Mouse (Mus musculus) neural tube, embryonic 13.5 days (tissue): ENCODE measurements around the gene Got2. TPM values are rescaled to one million over a fixed set of nuclear protein-coding genes. Genes with fewer than 3 reads are reported as not detected.
"Not testable (repeated sequence)": the region's sequence is repeated elsewhere in the genome, so short reads cannot be mapped to it uniquely, and the experiment has no call there.

Experiments
- ATAC-seq: fragments of 200-750 bp; cut with Nextera tagmentation; 2 replicates; pipeline ENCODE4 v1.8.0; 2017; ENCODE audit warnings: low read depth, mild to moderate bottlenecking, moderate TSS enrichment, moderate library complexity
- H3K27ac ChIP-seq: fragments of 300-500 bp; sonication (generic); replicated peaks from 2 replicates; pipeline ENCODE4 v1.5.1; 2015; ENCODE audit warnings: moderate library complexity, mild to moderate bottlenecking, inconsistent platforms
- H3K27me3 ChIP-seq: fragments of 300-500 bp; sonication (generic); 2 replicates; pipeline ENCODE4 v1.6.1; 2015; ENCODE audit warnings: mild to moderate bottlenecking, inconsistent platforms
- H3K36me3 ChIP-seq: fragments of 300-500 bp; sonication (generic); 2 replicates; pipeline ENCODE4 v1.6.1; 2015; ENCODE audit warnings: mild to moderate bottlenecking, inconsistent platforms
- H3K4me1 ChIP-seq: fragments of 300-500 bp; sonication (generic); replicated peaks from 2 replicates; pipeline ENCODE4 v1.6.1; 2015; ENCODE audit warnings: inconsistent platforms
- H3K4me2 ChIP-seq: fragments of 300-500 bp; sonication (generic); 2 replicates; pipeline ENCODE4 v1.6.1; 2015; ENCODE audit warnings: inconsistent platforms, mild to moderate bottlenecking, moderate library complexity
- H3K4me3 ChIP-seq: fragments of 300-500 bp; sonication (generic); 2 replicates; pipeline ENCODE4 v1.5.1; 2015; ENCODE audit warnings: mild to moderate bottlenecking, inconsistent platforms
- H3K9ac ChIP-seq: fragments of 300-500 bp; sonication (generic); 2 replicates; pipeline ENCODE4 v1.6.1; 2015; ENCODE audit warnings: moderate library complexity, mild to moderate bottlenecking, inconsistent platforms
- H3K9me3 ChIP-seq: fragments of 300-500 bp; sonication (generic); 2 replicates; pipeline ENCODE4 v1.6.1; 2016; ENCODE audit warnings: inconsistent platforms
- WGBS: fragments of 180-500 bp; shearing (Covaris S2); methylation state at CpG from one replicate; pipeline ENCODE4 v1.1.7; 2015; 5-methylcytosine and 5-hydroxymethylcytosine counted together
- polyA plus RNA-seq: library from polyadenylated mRNA; unstranded; fragments of >200 nt; fragmentation: Nextera tagmentation; extraction: Ambion mirVana; gene quantifications from 2 replicates; pipeline ENCODE4 v1.2.1, GENCODE M21; 2015

The Got2 gene
- polyA plus RNA-seq, 1 experiment from 2014 or later: 201 TPM

- H3K4me2 ChIP-seq, H3K27me3 ChIP-seq, H3K4me1 ChIP-seq, H3K9ac ChIP-seq, H3K4me3 ChIP-seq, H3K9me3 ChIP-seq: not testable (repeated sequence)
- 70% methylated on average over 11 of the region's 11 CpGs for WGBS
- Histone ChIP-seq H3K36me3 (peaks cover 59% of the 10 kb centered on the region), H3K27ac (0 out of 2 replicates have a peak overlapping the region, but pooled peaks have one; percentile 23)
- ATAC-seq: peak; percentile 61; the same call in 1 of the 2 replicates
Measured at GRCm38 (mm10) chr8:95863761-95864440, 24.4 kb downstream of the Got2 start.

GRCm38 (mm10) chr8:95854174-95854573, 34.2 kb downstream of the Got2 start:
- 90% methylated on average over 6 of the region's 6 CpGs for WGBS
- Histone ChIP-seq H3K27ac (no peak overlapping the region), H3K4me3 (no peak overlapping the region), H3K27me3 (no peaks in the 10 kb centered on the region), H3K9me3 (no peaks in the 10 kb centered on the region), H3K4me2 (no peak overlapping the region), H3K4me1 (peaks cover 13% of the 10 kb centered on the region), H3K9ac (no peak overlapping the region), H3K36me3 (no peaks in the 10 kb centered on the region)
- ATAC-seq: no peak

- Histone ChIP-seq H3K36me3 (peaks cover 3% of the 10 kb centered on the region), H3K4me1 (peaks cover 13% of the 10 kb centered on the region), H3K4me3 (peak within 1 kb of the TSS; percentile 75), H3K4me2 (peak within 1 kb of the TSS; percentile 84), H3K9me3 (no peaks in the 10 kb centered on the region), H3K27me3 (no peaks in the 10 kb centered on the region), H3K9ac (peak within 1 kb of the TSS; percentile 81), H3K27ac (no peak within 1 kb of the TSS)
- peak; percentile 94 for ATAC-seq
- WGBS: 23% methylated on average over 22 of the region's 22 CpGs
Measured at GRCm38 (mm10) chr8:95853102-95853843, 35.1 kb downstream of the Got2 start, which contains the start of gene Slc38a7. TSS of gene Slc38a7 (minus strand) at chr8:95853539.

GRCm38 (mm10) chr8:95852290-95852689, 36.1 kb downstream of the Got2 start:
- no peak for ATAC-seq
- Histone ChIP-seq H3K36me3 (peaks cover 11% of the 10 kb centered on the region), H3K27me3 (no peaks in the 10 kb centered on the region), H3K9me3 (no peaks in the 10 kb centered on the region), H3K27ac (no peak overlapping the region), H3K4me1 (peaks cover 13% of the 10 kb centered on the region), H3K4me3 (peak overlapping the region; percentile 75), H3K9ac (peak overlapping the region; percentile 81), H3K4me2 (peak overlapping the region; percentile 84)
- WGBS: 72% methylated on average over 4 of the region's 4 CpGs

GRCm38 (mm10) chr8:95850326-95850725, 38.0 kb downstream of the Got2 start:
- no peak overlapping the region for H3K4me3 ChIP-seq
- no peaks in the 10 kb centered on the region for H3K27me3 ChIP-seq
- no peaks in the 10 kb centered on the region for H3K9me3 ChIP-seq
- ATAC-seq: no peak
- 93% methylated on average over 2 of the region's 2 CpGs for WGBS
- no peak overlapping the region for H3K9ac ChIP-seq
- peaks cover 20% of the 10 kb centered on the region for H3K36me3 ChIP-seq
- peaks cover 13% of the 10 kb centered on the region for H3K4me1 ChIP-seq
- H3K4me2 ChIP-seq: no peak overlapping the region
- H3K27ac ChIP-seq: no peak overlapping the region

GRCm38 (mm10) chr8:95848734-95849464, 39.4 kb downstream of the Got2 start:
- Histone ChIP-seq H3K27ac (no peak overlapping the region), H3K36me3 (peaks cover 35% of the 10 kb centered on the region), H3K9ac (no peak overlapping the region), H3K4me2 (no peak overlapping the region), H3K9me3 (no peaks in the 10 kb centered on the region), H3K4me1 (peaks cover 13% of the 10 kb centered on the region), H3K27me3 (no peaks in the 10 kb centered on the region), H3K4me3 (no peak overlapping the region)
- no peak for ATAC-seq
- WGBS: 92% methylated on average over 19 of the region's 19 CpGs

- Histone ChIP-seq H3K4me2 (no peak overlapping the region), H3K4me3 (no peak overlapping the region), H3K9ac (no peak overlapping the region), H3K36me3 (peaks cover 43% of the 10 kb centered on the region), H3K9me3 (no peaks in the 10 kb centered on the region), H3K27ac (no peak overlapping the region), H3K27me3 (no peaks in the 10 kb centered on the region), H3K4me1 (peaks cover 11% of the 10 kb centered on the region)
- no peak for ATAC-seq
- WGBS: 83% methylated on average over 24 of the region's 24 CpGs
Measured at GRCm38 (mm10) chr8:95848061-95848551, 40.2 kb downstream of the Got2 start.

- Histone ChIP-seq H3K36me3 (peaks cover 72% of the 10 kb centered on the region), H3K27me3 (no peaks in the 10 kb centered on the region), H3K4me1 (no peaks in the 10 kb centered on the region), H3K4me3 (no peak overlapping the region), H3K4me2 (no peak overlapping the region), H3K27ac (no peak overlapping the region), H3K9me3 (no peaks in the 10 kb centered on the region), H3K9ac (no peak overlapping the region)
- no peak for ATAC-seq
- 93% methylated on average over 7 of the region's 7 CpGs for WGBS
Measured at GRCm38 (mm10) chr8:95845026-95845425, 43.3 kb downstream of the Got2 start.

- Histone ChIP-seq H3K9me3 (no peaks in the 10 kb centered on the region), H3K36me3 (peaks cover 81% of the 10 kb centered on the region), H3K4me3 (no peak overlapping the region), H3K4me1 (no peaks in the 10 kb centered on the region), H3K27me3 (no peaks in the 10 kb centered on the region), H3K4me2 (no peak overlapping the region), H3K9ac (no peak overlapping the region), H3K27ac (no peak overlapping the region)
- no peak for ATAC-seq
- 92% methylated on average over 6 of the region's 6 CpGs for WGBS
Measured at GRCm38 (mm10) chr8:95843968-95844367, 44.4 kb downstream of the Got2 start.

GRCm38 (mm10) chr8:95841436-95841835, 46.9 kb downstream of the Got2 start:
- H3K4me3 ChIP-seq: no peak overlapping the region
- peaks cover 88% of the 10 kb centered on the region for H3K36me3 ChIP-seq
- no peak overlapping the region for H3K9ac ChIP-seq
- ATAC-seq: no peak
- H3K9me3 ChIP-seq: no peaks in the 10 kb centered on the region
- H3K27me3 ChIP-seq: no peaks in the 10 kb centered on the region
- H3K4me2 ChIP-seq: no peak overlapping the region
- no peaks in the 10 kb centered on the region for H3K4me1 ChIP-seq
- H3K27ac ChIP-seq: no peak overlapping the region
- WGBS: 91% methylated on average over 15 of the region's 15 CpGs

- WGBS: over 99% methylated on average over 4 of the region's 4 CpGs
- H3K36me3 ChIP-seq: peaks cover 78% of the 10 kb centered on the region
- ATAC-seq: no peak
Measured at GRCm38 (mm10) chr8:95839289-95839688, 49.1 kb downstream of the Got2 start.

GRCm38 (mm10) chr8:95837266-95837665, 51.1 kb downstream of the Got2 start:
- Histone ChIP-seq H3K4me3 (no peak overlapping the region), H3K9ac (no peak overlapping the region), H3K4me2 (no peak overlapping the region), H3K36me3 (peaks cover 60% of the 10 kb centered on the region), H3K27me3 (no peaks in the 10 kb centered on the region), H3K9me3 (no peaks in the 10 kb centered on the region), H3K4me1 (peaks cover 12% of the 10 kb centered on the region), H3K27ac (no peak overlapping the region)
- 94% methylated on average over 10 of the region's 10 CpGs for WGBS
- no peak for ATAC-seq

More at GRCm38 (mm10) chr8:95839289-95839688, 49.1 kb downstream of the Got2 start:
- no peaks in the 10 kb centered on the region for H3K27me3 ChIP-seq
- H3K9me3 ChIP-seq: no peaks in the 10 kb centered on the region
- no peaks in the 10 kb centered on the region for H3K4me1 ChIP-seq
- H3K4me2 ChIP-seq: no peak overlapping the region
- H3K9ac ChIP-seq: no peak overlapping the region
- H3K27ac ChIP-seq: no peak overlapping the region
- H3K4me3 ChIP-seq: no peak overlapping the region
